Mouse (Mus musculus) liver, adult 2 months (tissue): ENCODE results near the gene Sox5.

ENCODE experiments used
- CTCF ChIP-seq: fragments of 200-500 bp; IDR thresholded peaks from 2 replicates; pipeline ENCODE4 v1.5.1; 2011; ENCODE audit warnings: low read depth, low read length, control low read depth
- POLR2A ChIP-seq: fragments of 200-500 bp; IDR thresholded peaks from 2 replicates; pipeline ENCODE4 v1.6.1; 2011; ENCODE audit warnings: low read length, control low read depth; ENCODE audit not compliant: insufficient read depth; ENCODE audit errors: extremely low read depth

DNA sequence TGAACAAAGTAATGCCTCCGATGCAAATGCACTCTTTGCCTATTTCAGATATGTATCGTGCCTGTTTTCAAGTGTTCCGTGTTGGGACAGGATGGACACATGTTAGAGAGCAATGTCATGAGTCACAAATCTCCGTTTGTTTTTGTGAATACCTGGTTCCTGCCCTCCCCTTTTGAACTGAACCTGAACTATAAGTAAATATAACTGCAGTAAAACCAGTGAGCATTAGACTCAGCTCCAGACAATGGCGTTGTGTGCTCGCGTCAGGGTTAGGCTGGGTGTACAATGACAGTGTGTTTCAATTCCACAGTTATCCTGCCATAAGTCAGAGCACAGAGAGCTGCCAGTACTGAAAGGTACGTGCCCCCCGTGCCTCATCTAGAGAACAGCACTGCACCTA lies 739.8 kb downstream of the Sox5 start:
- TF ChIP-seq CTCF (no peak), POLR2A (no peak)
